Mouse (Mus musculus): Measurements from ENCODE around the gene Ino80e. TPM values are rescaled to one million over a fixed set of nuclear protein-coding genes. Genes with fewer than 3 reads are reported as not detected.

Ino80e gene
- total and polyA plus RNA-seq, 3 experiments: 60.3 to 893 (median 106) TPM

DNA sequence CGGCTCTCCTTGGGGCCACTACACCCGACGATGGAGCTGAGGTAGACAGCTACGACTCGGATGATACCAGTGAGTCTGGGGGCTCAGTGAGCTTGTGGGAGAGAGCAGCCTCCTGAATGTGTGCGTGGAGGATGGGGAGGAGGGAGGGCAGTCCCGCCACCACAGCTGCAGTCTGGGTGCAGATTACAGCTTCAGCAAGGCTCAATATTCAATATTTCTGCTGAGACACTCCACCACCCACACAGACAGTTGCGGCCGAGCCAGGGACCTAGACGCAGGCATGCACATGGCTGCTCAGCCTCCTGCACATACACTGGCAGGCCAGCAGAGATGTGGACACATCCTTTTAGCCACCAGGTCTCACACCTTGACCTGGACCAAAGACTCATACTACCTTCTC lies 13.4 kb downstream of the Ino80e start:
- ATAC-seq (ENCODE audit: extremely low read depth, insufficient number of reproducible peaks, low FRiP score, poor library complexity, severe bottlenecking) (peak; percentile 8; the same call in 1 of the 2 replicates), DNase-seq (ENCODE audit: low spot score) (no peak)
- Histone ChIP-seq H3K27me3 (ENCODE audit: insufficient read depth, low read length) (peaks cover 58% of the 10 kb centered on the region), H3K9me3 (replicated peaks) (no peaks in the 10 kb centered on the region), H3K4me3 (ENCODE audit: low read depth, low read length) (no peak overlapping the region), H3K36me3 (replicated peaks) (peaks cover 37% of the 10 kb centered on the region), H3K4me1 (ENCODE audit: insufficient read depth, low read depth, low read length) (peaks cover 23% of the 10 kb centered on the region)
- TF ChIP-seq TAL1 (conservative IDR thresholded peaks at IDR 0.05; ENCODE audit: low read depth, low read length): no peak
- TF ChIP-seq GATA2 (IDR thresholded peaks at IDR 0.05; ENCODE audit: borderline replicate concordance, low read depth, low read length): no peak
- no peak for TF ChIP-seq GATA1 (IDR thresholded peaks at IDR 0.05; ENCODE audit: borderline replicate concordance, low read length)
- TF ChIP-seq POLR2AphosphoS5 (IDR thresholded peaks at IDR 0.05; ENCODE audit: insufficient replicate concordance, low read depth, low read length): no peak
- no peak for TF ChIP-seq CTCF (IDR thresholded peaks at IDR 0.05; ENCODE audit: low read depth, low read length)

DNA sequence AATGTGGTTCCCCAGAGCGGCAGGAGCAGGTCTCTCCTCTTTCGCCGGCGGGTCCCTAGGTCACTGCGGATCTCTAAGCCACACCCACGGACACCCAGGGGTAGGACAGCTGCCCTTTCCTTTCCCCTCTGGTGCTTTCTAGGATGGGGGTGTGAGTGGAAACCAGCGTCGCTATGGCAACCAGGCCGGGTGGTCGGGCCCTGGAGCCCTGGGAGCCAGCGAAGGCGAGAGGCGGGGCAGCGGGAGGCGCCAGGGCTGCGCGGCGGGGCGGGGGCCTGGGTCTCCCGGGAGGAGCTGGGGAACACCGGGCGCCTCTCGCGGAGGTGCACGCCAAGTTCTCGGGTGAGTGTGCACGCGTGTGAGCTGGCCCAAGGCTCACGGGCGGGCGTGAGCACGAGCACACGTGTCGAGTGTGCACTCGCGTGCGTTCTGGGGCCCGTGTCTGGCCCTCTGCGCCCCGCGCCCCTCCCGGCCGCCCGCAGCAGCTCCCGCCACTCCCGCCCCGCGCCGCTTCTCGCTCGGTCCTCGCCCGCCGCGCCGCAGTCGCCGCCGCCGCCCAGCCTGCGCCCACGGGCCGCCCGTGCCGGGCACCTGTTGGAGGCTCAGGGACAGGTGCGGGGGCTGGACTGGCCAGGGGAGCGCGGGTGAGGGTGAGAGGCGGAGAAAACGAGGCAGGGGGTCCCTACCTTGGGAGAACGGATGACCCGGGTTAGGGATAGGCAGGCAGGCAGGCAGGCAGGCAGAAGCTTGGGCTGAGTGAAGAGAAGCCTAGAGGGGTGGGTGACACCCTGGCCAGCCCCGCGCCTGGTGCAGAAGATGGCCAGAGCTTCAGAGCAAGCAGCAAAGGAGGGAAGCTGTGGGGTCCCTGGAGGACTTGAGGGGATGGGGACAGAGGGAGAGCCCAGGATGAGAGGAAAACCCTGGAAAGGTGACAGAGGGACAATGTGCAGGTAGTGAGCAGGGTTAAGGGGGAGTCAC lies 14.5 kb downstream of the Ino80e start:
- H3K27me3 ChIP-seq (ENCODE audit: insufficient read depth, low read length): peaks cover 67% of the 10 kb centered on the region
- no peak for DNase-seq (ENCODE audit: low spot score)

DNA sequence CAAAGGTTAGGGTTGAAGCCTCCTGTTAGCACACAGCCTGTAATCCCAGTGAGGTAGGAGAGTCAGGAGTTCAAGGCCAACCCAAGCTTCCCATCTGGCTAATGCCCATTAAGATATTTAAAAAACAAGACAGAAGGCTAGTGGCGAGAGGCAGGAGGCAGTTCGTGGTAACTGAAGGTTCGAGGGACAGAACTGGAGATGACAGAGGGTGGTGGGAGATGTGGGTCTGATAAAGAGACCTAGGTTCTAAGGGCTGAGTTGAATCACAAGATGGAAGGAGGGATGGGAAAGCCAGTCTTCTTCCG lies 15.1 kb downstream of the Ino80e start, which contains the start of gene Doc2a:
TSS of gene Doc2a (plus strand) at position 301 of the 305 bp plus-strand sequence.
- no peaks in the 10 kb centered on the region for H3K9me3 ChIP-seq (replicated peaks)
- H3K4me1 ChIP-seq (ENCODE audit: insufficient read depth, low read depth, low read length): peaks cover 13% of the 10 kb centered on the region
- peaks cover 71% of the 10 kb centered on the region for H3K27me3 ChIP-seq (ENCODE audit: insufficient read depth, low read length)
- TF ChIP-seq TAL1 (conservative IDR thresholded peaks at IDR 0.05; ENCODE audit: low read depth, low read length): no peak
- no peak for TF ChIP-seq CTCF (IDR thresholded peaks at IDR 0.05; ENCODE audit: low read depth, low read length)
- no peak for TF ChIP-seq GATA2 (IDR thresholded peaks at IDR 0.05; ENCODE audit: borderline replicate concordance, low read depth, low read length)
- TF ChIP-seq GATA1 (IDR thresholded peaks at IDR 0.05; ENCODE audit: borderline replicate concordance, low read length): no peak
- TF ChIP-seq POLR2AphosphoS5 (IDR thresholded peaks at IDR 0.05; ENCODE audit: insufficient replicate concordance, low read depth, low read length): no peak
- peaks cover 19% of the 10 kb centered on the region for H3K36me3 ChIP-seq (replicated peaks)
- no peak for ATAC-seq (ENCODE audit: extremely low read depth, insufficient number of reproducible peaks, low FRiP score, poor library complexity, severe bottlenecking)
- no peak within 1 kb of the TSS; the same call in 1 of the 2 replicates for H3K4me3 ChIP-seq (ENCODE audit: low read depth, low read length)
- no peak for DNase-seq (ENCODE audit: low spot score)

More for the DNA sequence above, 14.5 kb downstream of the Ino80e start:
- no peak for ATAC-seq (ENCODE audit: extremely low read depth, insufficient number of reproducible peaks, low FRiP score, poor library complexity, severe bottlenecking)
- Histone ChIP-seq H3K4me3 (ENCODE audit: low read depth, low read length) (no peak overlapping the region; the same call in 1 of the 2 replicates), H3K4me1 (ENCODE audit: insufficient read depth, low read depth, low read length) (peaks cover 17% of the 10 kb centered on the region), H3K9me3 (replicated peaks) (no peaks in the 10 kb centered on the region), H3K36me3 (replicated peaks) (peaks cover 26% of the 10 kb centered on the region)
- TF ChIP-seq TAL1 (conservative IDR thresholded peaks at IDR 0.05; ENCODE audit: low read depth, low read length) (no peak), POLR2AphosphoS5 (IDR thresholded peaks at IDR 0.05; ENCODE audit: insufficient replicate concordance, low read depth, low read length) (no peak), CTCF (IDR thresholded peaks at IDR 0.05; ENCODE audit: low read depth, low read length) (no peak), GATA1 (IDR thresholded peaks at IDR 0.05; ENCODE audit: borderline replicate concordance, low read length) (no peak), GATA2 (IDR thresholded peaks at IDR 0.05; ENCODE audit: borderline replicate concordance, low read depth, low read length) (no peak)

DNA sequence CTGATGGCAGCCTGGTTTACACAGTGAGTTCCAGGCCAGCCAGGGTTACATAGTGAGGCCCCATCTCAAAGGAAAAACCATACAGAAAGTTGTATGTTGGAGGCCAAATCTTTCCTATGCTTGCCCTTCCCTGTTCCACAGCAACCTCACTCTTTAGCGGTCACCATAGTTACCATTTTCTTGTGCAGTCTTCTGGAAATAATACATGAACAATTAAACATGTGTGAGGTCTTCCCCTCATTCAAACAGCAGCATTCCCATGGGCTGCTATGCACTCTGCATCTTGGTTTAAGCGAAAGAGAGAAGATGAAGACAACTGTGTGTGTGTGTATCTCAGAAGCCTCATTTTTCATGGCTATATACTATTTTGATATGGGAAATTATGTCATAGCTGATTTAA lies 16.7 kb downstream of the Ino80e start:
- TF ChIP-seq GATA2 (IDR thresholded peaks at IDR 0.05; ENCODE audit: borderline replicate concordance, low read depth, low read length) (no peak), POLR2AphosphoS5 (IDR thresholded peaks at IDR 0.05; ENCODE audit: insufficient replicate concordance, low read depth, low read length) (no peak), GATA1 (IDR thresholded peaks at IDR 0.05; ENCODE audit: borderline replicate concordance, low read length) (no peak), TAL1 (conservative IDR thresholded peaks at IDR 0.05; ENCODE audit: low read depth, low read length) (no peak), CTCF (IDR thresholded peaks at IDR 0.05; ENCODE audit: low read depth, low read length) (no peak)
- Histone ChIP-seq H3K9me3 (replicated peaks) (peaks cover 5% of the 10 kb centered on the region), H3K27me3 (ENCODE audit: insufficient read depth, low read length) (peaks cover 76% of the 10 kb centered on the region), H3K4me1 (ENCODE audit: insufficient read depth, low read depth, low read length) (peaks cover 13% of the 10 kb centered on the region), H3K36me3 (replicated peaks) (peaks cover 4% of the 10 kb centered on the region), H3K4me3 (ENCODE audit: low read depth, low read length) (no peak overlapping the region)
- DNase-seq (ENCODE audit: low spot score): no peak
- ATAC-seq (ENCODE audit: extremely low read depth, insufficient number of reproducible peaks, low FRiP score, poor library complexity, severe bottlenecking): no peak

DNA sequence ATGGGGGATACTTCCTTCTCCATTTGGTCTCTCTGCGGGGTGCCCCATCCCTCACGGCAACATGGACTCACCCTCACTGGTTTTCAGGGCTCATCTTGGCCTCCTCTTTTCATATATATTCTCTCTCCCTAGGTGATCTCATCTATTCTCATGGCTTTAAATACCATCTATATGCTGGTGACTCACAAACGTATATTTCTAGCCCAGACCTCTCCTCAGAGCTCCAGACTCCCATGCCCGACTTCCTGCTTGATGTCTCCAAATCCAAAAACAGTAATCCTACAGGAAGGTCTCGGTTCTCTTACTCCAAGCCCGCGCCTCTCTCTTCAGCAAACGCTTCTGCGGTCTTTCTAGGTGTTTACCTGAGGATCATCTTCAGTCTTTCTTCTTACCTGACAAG lies 18.9 kb downstream of the Ino80e start:
- ATAC-seq (ENCODE audit: extremely low read depth, insufficient number of reproducible peaks, low FRiP score, poor library complexity, severe bottlenecking) (no peak), DNase-seq (ENCODE audit: low spot score) (no peak)
- TF ChIP-seq TAL1 (conservative IDR thresholded peaks at IDR 0.05; ENCODE audit: low read depth, low read length) (no peak), GATA2 (IDR thresholded peaks at IDR 0.05; ENCODE audit: borderline replicate concordance, low read depth, low read length) (no peak), CTCF (IDR thresholded peaks at IDR 0.05; ENCODE audit: low read depth, low read length) (no peak), GATA1 (IDR thresholded peaks at IDR 0.05; ENCODE audit: borderline replicate concordance, low read length) (no peak), POLR2AphosphoS5 (IDR thresholded peaks at IDR 0.05; ENCODE audit: insufficient replicate concordance, low read depth, low read length) (no peak)
- Histone ChIP-seq H3K4me1 (ENCODE audit: insufficient read depth, low read depth, low read length) (peaks cover 11% of the 10 kb centered on the region), H3K9me3 (replicated peaks) (peaks cover 5% of the 10 kb centered on the region), H3K4me3 (ENCODE audit: low read depth, low read length) (no peak overlapping the region), H3K36me3 (replicated peaks) (no peaks in the 10 kb centered on the region), H3K27me3 (ENCODE audit: insufficient read depth, low read length) (peaks cover 55% of the 10 kb centered on the region)

DNA sequence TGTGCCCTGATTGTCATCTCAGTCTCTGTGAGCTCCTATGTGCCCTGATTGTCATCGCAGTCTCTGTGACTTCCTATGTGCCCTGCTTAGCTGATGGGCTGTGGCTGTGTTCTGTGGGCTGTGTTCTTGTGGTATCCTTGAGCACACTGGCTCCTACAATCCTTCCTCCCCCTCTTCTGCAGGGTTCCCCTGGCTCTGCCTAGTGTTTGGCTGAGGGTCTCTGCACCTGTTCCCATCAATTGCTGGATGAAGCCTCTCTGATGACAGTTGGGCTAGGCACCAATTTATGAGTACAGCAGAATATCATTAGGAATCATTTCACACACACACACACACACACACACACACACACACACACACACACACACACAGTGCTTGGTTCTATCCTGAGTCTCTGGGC lies 28.9 kb downstream of the Ino80e start:
- DNase-seq (ENCODE audit: low spot score) (no peak), ATAC-seq (ENCODE audit: extremely low read depth, insufficient number of reproducible peaks, low FRiP score, poor library complexity, severe bottlenecking) (no peak)
- Histone ChIP-seq H3K36me3 (replicated peaks) (no peaks in the 10 kb centered on the region), H3K9me3 (replicated peaks) (no peaks in the 10 kb centered on the region), H3K4me3 (ENCODE audit: low read depth, low read length) (no peak overlapping the region), H3K27me3 (ENCODE audit: insufficient read depth, low read length) (peaks cover 60% of the 10 kb centered on the region), H3K4me1 (ENCODE audit: insufficient read depth, low read depth, low read length) (peaks cover 14% of the 10 kb centered on the region)
- TF ChIP-seq GATA1 (IDR thresholded peaks at IDR 0.05; ENCODE audit: borderline replicate concordance, low read length) (no peak), POLR2AphosphoS5 (IDR thresholded peaks at IDR 0.05; ENCODE audit: insufficient replicate concordance, low read depth, low read length) (no peak), GATA2 (IDR thresholded peaks at IDR 0.05; ENCODE audit: borderline replicate concordance, low read depth, low read length) (no peak), CTCF (IDR thresholded peaks at IDR 0.05; ENCODE audit: low read depth, low read length) (no peak), TAL1 (conservative IDR thresholded peaks at IDR 0.05; ENCODE audit: low read depth, low read length) (no peak)

All from G1E (cell line).